Mouse (Mus musculus) Patski (cell line): ENCODE data around the gene Gmppa. TPM values are rescaled to one million over a fixed set of nuclear protein-coding genes. Genes with fewer than 3 reads are reported as not detected.

Experiments used
- ATAC-seq: fragments of 100-300 bp; one replicate; pipeline ENCODE4 v1.8.0; 2021
- CTCF ChIA-PET: fragments of 350-600 bp; sonication (Branson Sonifier 250); formaldehyde crosslinking; loops from one replicate; lab custom pipeline; 2022; ENCODE audit warnings: inconsistent platforms; lab: Charles Lee
- POLR2A ChIA-PET: fragments of 350-600 bp; sonication (Branson Sonifier 250); formaldehyde crosslinking; loops from one replicate; lab custom pipeline; 2022; ENCODE audit warnings: antibody characterized with exemption, inconsistent platforms; lab: Charles Lee
- DNase-seq: peaks from one replicate; pipeline ENCODE4 v3.0.0-alpha.2; 2011; ENCODE audit warnings: low read depth, low spot score
- H3K27me3 ChIP-seq: fragments of 371-371 bp; one replicate; pipeline ENCODE4 v1.5.1; 2021
- CTCF ChIP-seq: fragments of 100-300 bp; IDR thresholded peaks from one replicate; pipeline ENCODE4 v1.5.1; 2021
- in situ Hi-C: fragments of 300-500 bp; cut with MboI; formaldehyde crosslinking; loops from 3 replicates; pipeline ENCODE4 v1.11.1; 2018; ENCODE audit warnings: low pct_unique_long_range_greater_than_20kb, mixed read lengths
- polyA plus RNA-seq: library from polyadenylated mRNA; unstranded; gene quantifications from one replicate; pipeline ENCODE4 v1.2.3, GENCODE M21; 2021

Gmppa gene
- polyA plus RNA-seq, 1 experiment from 2014 or later: 76.8 TPM

GRCm38 (mm10) chr1:75449377-75450135, 13.8 kb downstream of the Gmppa start:
- ChIA-PET CTCF (interaction anchor here (2.1 to 3.9 kb wide), 2 partner anchors 8 to 18 kb away, joined by 5 to 31 read pairs; no protein-coding TSS in a partner anchor), POLR2A (no interaction called here)
- ATAC-seq: no peak
- in situ Hi-C loops: no loop called here
- H3K27me3 ChIP-seq: peaks cover 38% of the 10 kb centered on the region
- TF ChIP-seq CTCF: no peak
- no peak for DNase-seq

GRCm38 (mm10) chr1:75450314-75451005, 14.7 kb downstream of the Gmppa start, which contains the start of gene Asic4:
Gene Asic4, plus strand, starts transcription at chr1:75450436.
- no peak for DNase-seq

GRCm38 (mm10) chr1:75451900-75452299, 16.2 kb downstream of the Gmppa start:
- TF ChIP-seq CTCF: no peak
- ChIA-PET POLR2A (interaction anchor here (0.7 to 0.9 kb wide), 3 partner anchors 10 to 93 kb away, joined by 3 read pairs; no protein-coding TSS in a partner anchor), CTCF (interaction anchor here (1.0 to 2.2 kb wide), 3 partner anchors 15 to 142 kb away, joined by 3 to 8 read pairs (median 5); no protein-coding TSS in a partner anchor)
- no peak for ATAC-seq
- in situ Hi-C loops: no loop called here
- DNase-seq: no peak
- peaks cover 38% of the 10 kb centered on the region for H3K27me3 ChIP-seq

More at GRCm38 (mm10) chr1:75450314-75451005, 14.7 kb downstream of the Gmppa start, which contains the start of gene Asic4:
- peaks cover 38% of the 10 kb centered on the region for H3K27me3 ChIP-seq
- no peak for ATAC-seq
- ChIA-PET CTCF (no interaction called here), POLR2A (no interaction called here)
- no peak for TF ChIP-seq CTCF
- in situ Hi-C loops: no loop called here

GRCm38 (mm10) chr1:75455433-75455832, 19.7 kb downstream of the Gmppa start:
- H3K27me3 ChIP-seq: peaks cover 20% of the 10 kb centered on the region
- ATAC-seq (no peak), DNase-seq (no peak)
- ChIA-PET POLR2A (no interaction called here), CTCF (interaction anchor here (3.6 kb wide), 1 partner anchor 11 kb away, joined by 23 read pairs; no protein-coding TSS in a partner anchor)
- TF ChIP-seq CTCF: no peak
- in situ Hi-C loops: no loop called here

- in situ Hi-C loops: no loop called here
- DNase-seq (no peak), ATAC-seq (no peak)
- ChIA-PET POLR2A (interaction anchor here (1.2 kb wide), 1 partner anchor 10 kb away, joined by 4 read pairs; no protein-coding TSS in a partner anchor), CTCF (interaction anchor here (3.6 kb wide), 1 partner anchor 11 kb away, joined by 23 read pairs; no protein-coding TSS in a partner anchor)
- peaks cover 15% of the 10 kb centered on the region for H3K27me3 ChIP-seq
- TF ChIP-seq CTCF: no peak
Measured at GRCm38 (mm10) chr1:75455948-75456347, 20.2 kb downstream of the Gmppa start.

GRCm38 (mm10) chr1:75456746-75457564, 21.2 kb downstream of the Gmppa start:
- H3K27me3 ChIP-seq: peaks cover 10% of the 10 kb centered on the region
- ATAC-seq: no peak
- CTCF ChIA-PET: interaction anchor here (0.9 to 3.6 kb wide), 4 partner anchors 8 to 57 kb away, joined by 3 to 23 read pairs (median 10); partner anchors contain the start of genes Chpf and Tmem198
- no peak for DNase-seq
- POLR2A ChIA-PET: interaction anchor here (0.5 to 1.2 kb wide), 3 partner anchors 11 to 114 kb away, joined by 3 to 4 read pairs (median 4); no protein-coding TSS in a partner anchor
- TF ChIP-seq CTCF: no peak
- in situ Hi-C loops: no loop called here

- ATAC-seq (peak; percentile 29), DNase-seq (no peak)
- TF ChIP-seq CTCF: no peak
- ChIA-PET POLR2A (interaction anchor here (0.7 to 1.7 kb wide), 3 partner anchors 11 to 110 kb away, joined by 3 to 7 read pairs (median 4); no protein-coding TSS in a partner anchor), CTCF (interaction anchor here (0.9 to 3.6 kb wide), 8 partner anchors 9 to 114 kb away, joined by 3 to 23 read pairs (median 4); partner anchors contain the start of genes Chpf, Gmppa and Tmem198)
- in situ Hi-C loops: no loop called here
- H3K27me3 ChIP-seq: peaks cover 4% of the 10 kb centered on the region
Measured at GRCm38 (mm10) chr1:75457710-75458024, 21.9 kb downstream of the Gmppa start.

GRCm38 (mm10) chr1:75458025-75458788, 22.5 kb downstream of the Gmppa start:
- TF ChIP-seq CTCF: no peak
- ChIA-PET POLR2A (interaction anchor here (0.6 to 1.7 kb wide), 5 partner anchors 10 to 140 kb away, joined by 3 to 7 read pairs (median 4); no protein-coding TSS in a partner anchor), CTCF (interaction anchor here (0.9 to 3.6 kb wide), 9 partner anchors 9 to 115 kb away, joined by 3 to 23 read pairs (median 4); partner anchors contain the start of genes Chpf, Gmppa and Tmem198)
- ATAC-seq (peak; percentile 67), DNase-seq (peak; percentile 58)
- in situ Hi-C loops: no loop called here
- no peaks in the 10 kb centered on the region for H3K27me3 ChIP-seq
